Mouse (Mus musculus) layer of hippocampus, postnatal 10 days (tissue): ENCODE measurements at regions not wholly inside any gene's neighbourhood (a gene's known extent, or its start where the extent isn't known, plus 50 kb on each side); places are given as distances from the start of the nearest gene placed in this dataset.

Experiments used
- DNase-seq, 2 experiments: peaks; one replicate each; pipeline ENCODE4 v3.0.0; 2021; ENCODE audit warnings: low spot score in 2 of 2

GRCm38 (mm10) chr3:16819218-16820122 lies 813.2 kb upstream of the Gm5150 start:
- DNase-seq: no peak

- DNase-seq: peak; percentile 4 to 18
Measured at GRCm38 (mm10) chr3:16816814-16817213, 810.6 kb upstream of the Gm5150 start.

GRCm38 (mm10) chr3:16816101-16816500 lies 809.9 kb upstream of the Gm5150 start:
- no peak for DNase-seq

- DNase-seq: no peak
Measured at GRCm38 (mm10) chr3:16810878-16811611, 804.8 kb upstream of the Gm5150 start.

GRCm38 (mm10) chr3:16803603-16804002 lies 797.4 kb upstream of the Gm5150 start:
- DNase-seq: no peak
